Mouse (Mus musculus) thymus, postnatal 0 days (tissue): ENCODE results near the gene Cfap20. TPM values are rescaled to one million over a fixed set of nuclear protein-coding genes. Genes with fewer than 3 reads are reported as not detected.

Source experiments
- DNase-seq: peaks from one replicate; pipeline ENCODE4 v3.0.0-alpha.2; 2015; ENCODE audit warnings: low spot score
- polyA plus RNA-seq: library from polyadenylated mRNA; unstranded; fragments of >200 nt; fragmentation: Nextera tagmentation; extraction: Ambion mirVana; gene quantifications from 2 replicates; pipeline ENCODE4 v1.2.1, GENCODE M21; 2015

The Cfap20 gene
- polyA plus RNA-seq, 1 experiment from 2014 or later = 104 TPM

DNA sequence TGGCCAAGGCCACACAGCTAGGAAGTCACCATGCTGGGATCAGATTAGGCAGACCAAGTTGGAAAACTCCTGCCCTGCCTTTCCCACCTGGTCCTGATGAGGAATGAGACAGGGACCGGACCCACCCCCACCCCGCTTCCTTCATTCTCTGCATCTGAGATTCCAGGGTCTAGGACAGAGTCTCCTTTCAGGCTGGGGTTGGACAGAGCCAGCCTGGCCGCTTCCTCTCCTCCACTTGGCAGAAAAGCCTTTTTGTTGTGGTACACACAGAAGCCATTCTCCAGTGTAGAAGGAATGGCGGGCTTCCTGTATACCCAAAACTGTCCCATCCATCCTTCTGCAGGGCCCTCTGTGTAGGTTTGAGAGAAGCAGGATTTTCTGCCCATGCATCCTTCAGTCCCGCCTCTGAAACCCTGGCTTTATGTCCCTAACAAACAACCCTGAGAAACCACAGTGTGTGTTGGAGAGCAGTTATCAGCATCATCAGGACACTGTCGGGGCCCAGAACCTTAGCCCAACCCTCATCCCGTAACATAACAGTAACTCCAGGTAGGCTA lies 59.2 kb downstream of the Cfap20 start:
- DNase-seq = no peak

DNA sequence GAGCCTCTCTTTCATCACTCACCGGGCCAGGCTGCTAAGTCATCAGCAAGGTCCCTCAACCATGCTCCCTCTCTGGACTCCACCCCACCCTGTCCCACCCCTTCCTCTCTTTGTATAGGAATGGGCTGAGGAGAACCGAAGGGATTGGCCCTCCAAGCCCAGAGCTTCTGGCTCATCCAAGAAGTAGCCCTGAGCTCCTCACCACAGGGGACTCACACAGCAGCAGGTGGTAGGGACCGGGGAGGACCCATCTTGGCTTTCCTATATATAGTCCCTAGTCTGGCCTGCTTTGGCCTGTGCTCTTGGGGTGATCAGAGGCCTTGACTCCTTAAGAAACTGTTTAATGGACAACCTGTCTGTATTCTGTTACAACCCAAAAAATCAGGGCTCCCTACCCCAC lies 60.2 kb downstream of the Cfap20 start:
- no peak for DNase-seq

DNA sequence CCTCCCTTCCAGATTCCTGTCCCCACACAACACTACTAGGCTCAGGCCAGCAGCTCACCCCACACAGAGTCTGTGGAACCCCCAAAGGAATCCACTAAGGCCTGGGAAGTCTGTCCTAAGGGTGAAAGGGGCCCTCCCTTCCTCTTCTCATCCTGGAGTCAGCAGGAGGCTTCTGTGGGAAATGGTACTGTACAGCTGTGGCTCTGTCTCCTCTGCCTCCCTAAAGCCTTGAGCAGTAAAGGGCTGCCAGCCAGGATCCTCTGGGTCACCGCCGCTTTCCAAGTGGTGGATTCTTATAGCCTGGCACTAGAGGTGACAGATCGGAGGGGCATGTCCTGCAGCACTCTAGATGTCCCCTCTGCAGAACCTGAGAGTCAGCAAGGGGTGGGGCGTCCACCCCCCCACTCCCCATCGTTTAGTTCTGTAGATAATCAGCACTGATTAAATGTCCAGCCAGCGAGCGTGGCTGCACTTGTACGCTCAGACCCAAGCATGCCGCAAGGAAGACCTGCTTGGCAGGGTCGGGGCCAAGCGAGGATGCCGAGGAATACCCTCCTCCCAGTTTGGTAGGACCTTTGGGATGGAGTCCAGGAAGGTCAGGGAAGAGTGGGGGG lies 61.2 kb downstream of the Cfap20 start:
- DNase-seq = no peak

Other genes starting within 250 kb of the Cfap20 start
- 8.6 and 8.7 TPM in 2 replicates for gene Kifc3, start 232.1 kb downstream of the Cfap20 start, polyA plus RNA-seq
- 0.67 and 1.2 TPM in 2 replicates for gene Cngb1, start 128.3 kb downstream of the Cfap20 start, polyA plus RNA-seq
- gene Tepp, start 124.3 kb downstream of the Cfap20 start, polyA plus RNA-seq = 2.7 and 2.8 TPM in 2 replicates
- 6.6 and 6.7 TPM in 2 replicates for gene Zfp319, start 102.9 kb downstream of the Cfap20 start, polyA plus RNA-seq
- 34.1 and 35.8 TPM in 2 replicates for gene Usb1, start 102.6 kb downstream of the Cfap20 start, polyA plus RNA-seq
- gene Mmp15, start 82.6 kb downstream of the Cfap20 start, polyA plus RNA-seq = 4.0 and 4.5 TPM in 2 replicates
- gene Csnk2a2, start 55.2 kb upstream of the Cfap20 start, polyA plus RNA-seq = 10.7 and 13.9 TPM in 2 replicates
- 0.22 and 0.42 TPM in 2 replicates for gene Ccdc113, start 99.2 kb upstream of the Cfap20 start, polyA plus RNA-seq
- gene Prss54, start 141.5 kb upstream of the Cfap20 start, polyA plus RNA-seq = not detected in 2 replicates
- 19.5 and 21.7 TPM in 2 replicates for gene Gins3, start 198.6 kb upstream of the Cfap20 start, polyA plus RNA-seq
- 3.2 and 4.1 TPM in 2 replicates for gene Ndrg4, start 242.1 kb upstream of the Cfap20 start, polyA plus RNA-seq